Mouse (Mus musculus): Measurements from ENCODE around the gene Slc1a3. TPM values are rescaled to one million over a fixed set of nuclear protein-coding genes. Genes with fewer than 3 reads are reported as not detected.

Slc1a3 gene
- total RNA-seq (2014; fragmentation: Nextera tagmentation) = 0.22 TPM in 1 of 2 replicates, not detected in the other
- 3.1 TPM in 1 of 2 replicates, not detected in the other for total RNA-seq (2017)

GRCm38 (mm10) chr15:8710146-8711006 is at the start of gene Slc1a3:
TSS of gene Slc1a3 (minus strand) at chr15:8710764.
- ATAC-seq (replicated peaks; ENCODE audit: low FRiP score, low TSS enrichment, poor library complexity, severe bottlenecking) = peak; percentile 82

DNA sequence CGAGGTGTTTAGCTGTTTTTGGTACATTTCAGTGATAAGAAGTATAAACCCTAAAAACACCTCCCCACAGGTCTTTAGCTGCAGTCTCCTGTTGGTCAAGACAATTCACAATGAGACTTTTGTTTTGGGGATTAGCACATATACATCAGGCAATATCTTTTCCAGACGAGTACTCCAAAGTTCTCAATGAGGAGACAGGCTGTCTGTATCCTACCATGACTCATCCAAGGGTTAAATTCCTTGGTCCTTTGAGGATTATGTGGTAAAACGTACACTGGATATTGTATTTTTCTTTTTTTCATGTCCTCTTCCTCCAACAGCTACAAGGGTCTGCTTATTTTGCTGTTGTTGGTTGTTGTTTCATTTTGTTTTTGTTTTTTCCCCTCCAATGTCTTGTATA is 48.5 kb upstream of the Slc1a3 start:
- no peak for ATAC-seq (replicated peaks; ENCODE audit: low FRiP score, low TSS enrichment, poor library complexity, severe bottlenecking)

DNA sequence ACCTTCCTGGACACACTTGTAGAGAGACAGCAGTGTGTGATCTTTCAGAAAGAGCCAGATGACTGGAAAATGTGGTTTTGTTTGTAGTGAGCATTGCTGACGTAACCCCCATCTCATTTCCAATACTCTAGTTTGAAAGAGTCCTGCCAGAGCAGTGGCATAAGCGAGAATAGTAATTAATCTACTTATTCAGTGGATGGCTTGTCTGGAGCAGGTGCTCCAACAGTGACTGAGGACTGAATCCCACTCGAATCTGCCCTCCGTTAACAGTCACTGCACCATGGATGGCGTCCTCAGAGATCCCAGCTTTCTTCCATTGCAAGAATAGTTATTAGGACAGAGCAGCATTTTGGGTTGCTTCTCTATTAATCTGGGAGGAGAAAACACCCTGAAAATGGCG is 45.9 kb upstream of the Slc1a3 start:
- ATAC-seq (replicated peaks; ENCODE audit: low FRiP score, low TSS enrichment, poor library complexity, severe bottlenecking) = no peak

DNA sequence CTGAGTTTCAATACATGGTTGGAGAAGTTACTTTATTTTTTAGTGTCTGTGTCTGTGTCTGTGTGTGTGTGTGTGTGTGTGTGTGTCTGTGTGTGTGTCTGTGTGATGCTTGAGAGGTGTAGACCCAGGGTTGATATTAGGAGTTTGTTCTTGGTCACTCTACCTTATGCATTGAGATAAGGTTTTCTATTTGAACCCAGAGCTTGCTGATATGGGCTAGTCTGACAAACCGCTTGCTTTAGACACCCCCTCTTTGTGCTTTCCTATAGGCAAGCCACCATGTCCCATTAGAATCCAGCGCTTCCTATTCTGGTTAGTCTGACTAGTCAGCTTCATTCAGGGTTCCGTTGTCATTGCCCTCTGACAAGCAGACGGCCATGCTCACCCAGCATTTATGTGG is 39.2 kb upstream of the Slc1a3 start:
- ATAC-seq (replicated peaks; ENCODE audit: low FRiP score, low TSS enrichment, poor library complexity, severe bottlenecking) = no peak

- ATAC-seq (replicated peaks; ENCODE audit: low FRiP score, low TSS enrichment, poor library complexity, severe bottlenecking) = no peak
Observed at GRCm38 (mm10) chr15:8748771-8749170, 38.2 kb upstream of the Slc1a3 start.

DNA sequence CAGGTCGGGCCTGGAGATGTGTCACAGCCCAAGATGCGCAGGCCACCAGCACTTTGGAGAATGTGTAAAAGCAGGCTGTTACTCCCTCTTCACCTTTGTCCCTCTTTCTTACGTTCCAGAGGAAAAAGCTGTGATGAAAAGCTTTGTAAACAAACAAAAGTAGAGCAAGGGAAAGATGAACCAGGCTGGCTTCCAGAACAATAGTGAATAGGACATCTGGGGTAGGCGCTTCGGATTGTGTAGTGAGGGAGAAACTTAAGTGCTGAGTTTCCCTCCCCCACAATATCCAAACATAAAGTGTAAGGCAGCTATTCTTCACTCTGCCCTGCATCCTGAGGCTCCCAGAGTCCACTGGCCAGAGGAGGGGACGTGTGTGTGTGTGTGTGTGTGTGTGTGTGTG is 31.0 kb upstream of the Slc1a3 start:
- ATAC-seq (replicated peaks; ENCODE audit: low FRiP score, low TSS enrichment, poor library complexity, severe bottlenecking) = no peak

- no peak for ATAC-seq (replicated peaks; ENCODE audit: low FRiP score, low TSS enrichment, poor library complexity, severe bottlenecking)
Observed at GRCm38 (mm10) chr15:8740724-8741123, 30.2 kb upstream of the Slc1a3 start.

GRCm38 (mm10) chr15:8738156-8738555 is 27.6 kb upstream of the Slc1a3 start:
- no peak for ATAC-seq (replicated peaks; ENCODE audit: low FRiP score, low TSS enrichment, poor library complexity, severe bottlenecking)

GRCm38 (mm10) chr15:8734363-8734739 is 23.8 kb upstream of the Slc1a3 start:
- no peak for ATAC-seq (replicated peaks; ENCODE audit: low FRiP score, low TSS enrichment, poor library complexity, severe bottlenecking)

GRCm38 (mm10) chr15:8733669-8734362 is 23.3 kb upstream of the Slc1a3 start:
- no peak for ATAC-seq (replicated peaks; ENCODE audit: low FRiP score, low TSS enrichment, poor library complexity, severe bottlenecking)

GRCm38 (mm10) chr15:8728861-8729260 is 18.3 kb upstream of the Slc1a3 start:
- no peak for ATAC-seq (replicated peaks; ENCODE audit: low FRiP score, low TSS enrichment, poor library complexity, severe bottlenecking)

- no peak for ATAC-seq (replicated peaks; ENCODE audit: low FRiP score, low TSS enrichment, poor library complexity, severe bottlenecking)
Observed at GRCm38 (mm10) chr15:8722386-8723100, 12.0 kb upstream of the Slc1a3 start.

- ATAC-seq (replicated peaks; ENCODE audit: low FRiP score, low TSS enrichment, poor library complexity, severe bottlenecking) = no peak
Observed at GRCm38 (mm10) chr15:8721746-8722145, 11.2 kb upstream of the Slc1a3 start.

DNA sequence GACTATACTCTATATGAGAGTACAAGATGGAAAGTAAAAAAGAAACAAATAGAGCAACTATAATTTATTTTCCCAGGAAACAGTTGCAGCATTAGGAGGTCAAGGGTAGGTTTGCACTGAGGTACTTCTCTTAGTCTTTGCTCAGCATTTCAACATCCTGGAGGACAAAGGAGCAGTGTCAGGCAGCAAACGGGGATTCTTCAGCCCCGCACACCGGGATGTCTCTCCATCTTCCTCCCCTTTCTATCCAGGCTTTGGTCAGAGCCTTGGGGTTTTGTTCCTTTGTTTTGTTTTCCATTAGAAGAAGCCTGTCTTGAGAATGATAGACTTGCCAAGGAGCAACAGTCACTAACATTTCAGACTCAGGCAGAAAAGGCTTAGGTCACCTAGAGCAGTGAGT is 10.4 kb upstream of the Slc1a3 start:
- no peak for ATAC-seq (replicated peaks; ENCODE audit: low FRiP score, low TSS enrichment, poor library complexity, severe bottlenecking)

- no peak for ATAC-seq (replicated peaks; ENCODE audit: low FRiP score, low TSS enrichment, poor library complexity, severe bottlenecking)
Observed at GRCm38 (mm10) chr15:8718496-8718895, 7.9 kb upstream of the Slc1a3 start.

GRCm38 (mm10) chr15:8717021-8717571 is 6.5 kb upstream of the Slc1a3 start:
- no peak for ATAC-seq (replicated peaks; ENCODE audit: low FRiP score, low TSS enrichment, poor library complexity, severe bottlenecking)

DNA sequence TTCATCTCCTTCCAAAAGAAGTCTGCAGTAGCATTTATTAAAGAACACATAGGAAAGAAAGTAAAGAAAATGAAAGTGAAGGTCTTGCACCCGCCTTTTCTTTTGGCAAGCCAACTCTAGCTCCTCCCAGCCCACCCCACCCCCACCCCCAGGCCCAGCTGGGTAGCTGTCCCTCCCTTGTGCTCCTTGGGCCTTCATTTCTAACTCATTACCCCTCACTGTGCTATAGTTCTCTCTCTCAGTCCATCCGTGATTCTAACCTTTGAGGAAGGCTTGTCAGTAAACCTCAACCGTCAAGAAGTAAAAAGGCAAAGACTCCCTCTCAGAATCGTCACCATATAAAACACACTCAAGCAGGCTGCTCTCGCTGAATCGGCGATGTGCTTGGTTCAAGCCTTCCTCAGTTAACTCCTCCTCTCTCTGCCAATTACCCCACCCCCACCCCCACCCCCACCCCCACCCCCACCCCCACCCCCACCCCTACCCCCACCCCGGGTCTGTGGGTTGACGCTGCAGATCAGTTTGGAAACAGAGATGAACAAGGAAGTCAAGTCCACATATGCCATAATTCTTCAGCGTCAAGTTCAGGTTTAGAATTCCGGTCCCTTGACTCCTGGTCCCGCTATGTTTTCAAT is 5.9 kb upstream of the Slc1a3 start:
- ATAC-seq (replicated peaks; ENCODE audit: low FRiP score, low TSS enrichment, poor library complexity, severe bottlenecking) = no peak

GRCm38 (mm10) chr15:8715666-8716065 is 5.1 kb upstream of the Slc1a3 start:
- ATAC-seq (replicated peaks; ENCODE audit: low FRiP score, low TSS enrichment, poor library complexity, severe bottlenecking) = no peak

- no peak for ATAC-seq (replicated peaks; ENCODE audit: low FRiP score, low TSS enrichment, poor library complexity, severe bottlenecking)
Observed at GRCm38 (mm10) chr15:8712433-8712984, 1.9 kb upstream of the Slc1a3 start.
